ENCODE assay signal across 17 mouse cellular contexts in the genomic region with DNA sequence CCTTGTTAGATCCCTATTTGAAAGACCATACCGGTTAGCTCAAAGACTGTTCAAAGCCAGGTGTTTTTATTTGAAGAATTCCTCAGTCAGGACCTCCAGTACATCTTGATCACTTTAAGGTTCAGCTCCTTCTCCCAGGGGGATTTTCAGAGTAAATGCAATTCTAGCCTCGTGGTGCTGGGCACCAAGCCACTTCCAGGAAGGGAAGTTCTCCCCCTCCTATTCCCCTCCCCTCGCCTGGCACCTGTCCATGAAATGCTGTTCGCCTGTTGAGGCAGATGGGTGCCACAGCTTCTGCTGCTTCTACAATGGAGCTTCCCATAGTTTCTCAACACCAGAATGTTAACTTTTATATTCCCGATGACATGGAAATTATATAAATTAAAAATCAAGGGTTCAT.
DNase-seq lines count a peak whose midpoint lies in the region; ATAC-seq and TF ChIP-seq lines count a peak whose summit lies in the region.
"Had no signal": no experiment of that assay in that cellular context is flagged by ENCODE, and none has a peak within 500 bp of the region (broad histone marks: within the 10 kb centered on the region; RNA-seq: fewer than 3 reads in every experiment).

No protein-coding gene starts in this region.

- H3K9me3 ChIP-seq in lung, embryonic 14.5 days (ENCODE audit: low read depth, low read length), result peaks cover 4% of the 10 kb centered on the region; the same call in 1 of the 2 replicates

- peak; percentile 32 for DNase-seq in gastrocnemius, adult 2 months
- DNase-seq in gastrocnemius, postnatal 10 days, result no peak
- DNase-seq in lung, embryonic 14.5 days, result peak; percentile 22
- DNase-seq in lung, postnatal 4 days, result no peak
- DNase-seq in brain, adult 2 months (ENCODE audit: low read depth, low spot score), result peak; percentile 20
- peak; percentile 39 to 71 for DNase-seq in layer of hippocampus, adult 2 months (ENCODE audit: low spot score in 2 of 2)
- DNase-seq in urinary bladder, postnatal 25 days (ENCODE audit: low spot score), result no peak
- DNase-seq: cerebellum, adult 2 months; kidney, adult 9 months; lung, postnatal 36 days had no signal

- TF ChIP-seq CTCF in gastrocnemius, adult 2 months (IDR thresholded peaks at IDR 0.05), result no peak
- TF ChIP-seq CTCF in lung, embryonic 14.5 days (IDR thresholded peaks at IDR 0.05; ENCODE audit: low read depth), result no peak
- no peak for TF ChIP-seq CTCF in layer of hippocampus, adult 2 months (conservative IDR thresholded peaks at IDR 0.05)

- no peaks in the 10 kb centered on the region for H3K27me3 ChIP-seq in lung, embryonic 14.5 days (ENCODE audit: insufficient read depth, low read length)
- H3K27me3 ChIP-seq: forebrain, embryonic 15.5 days; limb, embryonic 13.5 days; liver, embryonic 15.5 days; midbrain, embryonic 15.5 days had no signal

- intact Hi-C loops in gastrocnemius, adult 2 months (cut with DNase I), result no loop called here

- H3K4me2 ChIP-seq in lung, embryonic 14.5 days, result no peak overlapping the region
- H3K4me2 ChIP-seq: forebrain, embryonic 15.5 days; limb, embryonic 13.5 days; liver, embryonic 15.5 days; midbrain, embryonic 15.5 days had no signal

- 69% methylated on average over 5 of the region's 5 CpGs for whole genome bisulfite sequencing in lung, embryonic 14.5 days

- no peak overlapping the region for H3K27ac ChIP-seq in gastrocnemius, adult 2 months
- no peak overlapping the region for H3K27ac ChIP-seq in lung, embryonic 14.5 days (ENCODE audit: low read depth)
- no peak overlapping the region for H3K27ac ChIP-seq in layer of hippocampus, adult 2 months
- H3K27ac ChIP-seq: forebrain, embryonic 15.5 days; left cerebral cortex, adult 2 months; limb, embryonic 13.5 days; liver, embryonic 15.5 days; midbrain, embryonic 15.5 days had no signal

- H3K36me3 ChIP-seq in lung, embryonic 14.5 days (ENCODE audit: insufficient read depth), result no peaks in the 10 kb centered on the region
- H3K36me3 ChIP-seq: forebrain, embryonic 15.5 days; liver, embryonic 15.5 days; midbrain, embryonic 15.5 days had no signal

- H3K4me3 ChIP-seq in gastrocnemius, adult 2 months, result no peak overlapping the region
- H3K4me3 ChIP-seq in lung, embryonic 14.5 days (ENCODE audit: low read depth, low read length), result no peak overlapping the region
- no peak overlapping the region for H3K4me3 ChIP-seq in layer of hippocampus, adult 2 months
- H3K4me3 ChIP-seq: forebrain, embryonic 15.5 days; left cerebral cortex, adult 2 months; limb, embryonic 13.5 days; liver, embryonic 15.5 days; midbrain, embryonic 15.5 days had no signal

- ATAC-seq in lung, embryonic 14.5 days (ENCODE audit: insufficient read depth), result no peak
- ATAC-seq: CD4-positive, CD25-positive, alpha-beta regulatory T cell, adult 4 months; forebrain, embryonic 15.5 days; hindbrain, embryonic 16.5 days; midbrain, embryonic 15.5 days had no signal

- no peak overlapping the region for H3K9ac ChIP-seq in lung, embryonic 14.5 days
- H3K9ac ChIP-seq: forebrain, embryonic 15.5 days; limb, embryonic 13.5 days; liver, embryonic 15.5 days; midbrain, embryonic 15.5 days had no signal

- H3K4me1 ChIP-seq in lung, embryonic 14.5 days (ENCODE audit: insufficient read depth), result no peaks in the 10 kb centered on the region
- H3K4me1 ChIP-seq: limb, embryonic 13.5 days; liver, embryonic 15.5 days had no signal

Comparison
In these comparisons a context has a peak if more than half of its experiments do, and no peak if none do; other contexts are left out.
1. DNase-seq: peak in gastrocnemius, adult 2 months (single experiment), lung, embryonic 14.5 days (single experiment), brain, adult 2 months (single experiment) and layer of hippocampus, adult 2 months (2 of 2); none in gastrocnemius, postnatal 10 days (single experiment), lung, postnatal 4 days (0 of 2) and urinary bladder, postnatal 25 days (single experiment).